Mouse (Mus musculus) c-Kit-positive CD71-positive TER-119-negative erythroid progenitor cells, embryonic 14.5 days (primary cell): ENCODE results near the gene Vps13d.
"Not testable (repeated sequence)": the region's sequence is repeated elsewhere in the genome, so short reads cannot be mapped to it uniquely, and the experiment has no call there.

ENCODE experiments used
- DNase-seq: peaks from one replicate; pipeline ENCODE4 v3.0.0-alpha.2; 2013; ENCODE audit warnings: low read depth

Gene Vps13d

DNA sequence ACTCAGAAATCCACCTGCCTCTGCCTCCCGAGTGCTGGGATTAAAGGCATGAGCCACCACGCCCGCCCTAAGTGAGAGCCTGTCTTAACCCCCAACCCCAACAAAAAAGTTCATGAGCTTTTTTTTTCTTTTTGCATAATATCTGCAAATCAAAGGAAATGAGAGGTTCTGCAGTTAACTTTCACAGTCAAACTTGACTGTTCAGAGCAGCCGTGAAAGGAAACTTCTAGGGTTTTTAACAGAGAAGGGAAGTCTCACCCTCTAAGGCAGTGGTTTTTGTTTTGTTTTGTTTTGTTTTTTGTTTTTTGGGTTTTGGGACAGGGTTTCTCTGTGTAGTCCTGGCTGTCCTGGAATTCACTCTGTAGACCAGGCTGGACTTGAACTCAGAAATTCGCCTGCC, 15.8 kb upstream of the Vps13d start:
- no peak for DNase-seq

DNA sequence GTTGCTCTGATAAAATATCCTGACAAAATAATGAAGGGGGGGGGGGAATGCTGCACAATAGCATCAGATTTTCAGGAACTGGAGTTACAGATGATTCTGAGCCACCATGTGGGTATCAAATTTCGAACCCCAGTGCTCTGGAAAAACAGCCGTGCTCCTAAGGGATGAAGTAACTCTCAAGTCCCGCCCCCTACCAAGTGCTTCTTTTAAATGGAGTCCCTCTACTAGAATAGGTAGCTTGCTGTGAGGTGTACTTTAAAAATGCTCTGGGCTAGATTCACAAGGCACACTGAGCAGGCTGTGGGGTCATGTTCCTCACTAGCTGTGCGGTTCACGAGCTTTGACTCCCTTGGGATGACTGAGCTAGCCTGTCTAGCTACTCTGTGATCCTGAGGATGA, 14.9 kb upstream of the Vps13d start:
- DNase-seq: no peak

DNA sequence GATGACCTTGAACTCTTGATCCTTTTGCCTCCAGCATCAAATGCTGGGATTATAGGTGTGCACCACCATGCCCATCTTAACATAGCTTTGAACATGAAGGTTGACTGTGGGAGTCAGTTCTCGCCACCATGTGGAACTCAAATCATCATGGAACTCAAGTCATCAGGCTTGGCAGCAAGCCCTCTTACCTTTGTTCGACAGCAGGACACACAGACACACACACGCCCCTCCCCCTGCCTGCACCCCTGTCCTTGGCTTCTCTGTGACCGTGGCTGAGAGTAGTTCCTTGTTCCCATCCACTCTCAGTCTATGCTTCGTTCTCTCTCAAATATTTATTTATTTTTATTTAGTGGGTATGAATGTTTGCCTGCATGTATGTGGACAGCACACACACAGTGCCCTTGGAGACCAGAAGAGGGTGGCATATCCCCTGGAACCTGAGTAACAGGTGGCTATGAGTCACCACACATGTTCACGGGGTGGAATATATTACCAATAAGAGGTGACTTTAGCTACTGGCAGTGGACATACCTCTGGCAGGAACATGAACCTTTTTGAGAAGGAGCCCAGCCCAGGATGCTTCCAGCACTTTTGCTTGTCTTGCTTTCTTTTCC, 14.4 kb upstream of the Vps13d start:
- no peak for DNase-seq

GRCm38 (mm10) chr4:145207718-145208371, 13.0 kb upstream of the Vps13d start:
- DNase-seq: no peak

- DNase-seq: no peak
Measured at GRCm38 (mm10) chr4:145204779-145205178, 10.0 kb upstream of the Vps13d start.

GRCm38 (mm10) chr4:145203305-145203704, 8.5 kb upstream of the Vps13d start:
- no peak for DNase-seq

GRCm38 (mm10) chr4:145201424-145201823, 6.6 kb upstream of the Vps13d start:
- no peak for DNase-seq

DNA sequence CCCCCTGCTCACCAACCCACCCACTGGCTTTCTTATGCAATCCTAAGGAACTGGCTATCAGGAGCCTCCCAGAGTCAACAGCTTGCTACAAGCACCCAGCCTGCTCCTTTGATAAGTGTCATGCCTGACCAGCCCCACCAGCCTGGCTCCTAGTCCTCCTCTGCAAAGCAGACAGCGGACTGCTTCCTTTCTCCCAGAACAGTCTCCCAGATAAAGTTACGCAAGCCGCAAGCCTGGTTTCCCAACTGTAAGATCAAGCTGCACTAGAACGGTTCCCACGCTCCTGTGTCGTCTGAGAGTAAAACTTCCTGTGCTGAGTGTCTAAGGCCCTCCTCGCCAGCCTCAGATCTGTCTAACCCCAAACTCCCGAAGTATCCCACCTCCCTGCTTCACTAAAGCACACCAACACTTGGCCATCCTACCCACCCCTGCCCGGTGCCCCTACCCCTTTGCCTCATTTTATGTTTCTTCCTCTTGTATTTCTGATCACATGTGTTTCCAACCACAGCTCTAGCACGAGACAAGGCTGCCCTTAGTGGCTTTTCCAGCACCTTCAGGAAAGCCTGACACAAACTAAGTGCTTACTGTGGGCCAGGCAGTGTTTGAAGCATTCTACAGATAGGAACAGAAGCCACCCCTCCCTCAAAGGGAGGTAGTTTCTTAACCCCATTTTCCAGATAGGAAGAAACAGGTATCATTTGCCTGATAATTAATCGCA, 5.3 kb upstream of the Vps13d start:
- DNase-seq: no peak

- DNase-seq: no peak
Measured at GRCm38 (mm10) chr4:145196586-145196985, 1.8 kb upstream of the Vps13d start.

- no peak for DNase-seq
Measured at GRCm38 (mm10) chr4:145195172-145195571, 367 bp upstream of the Vps13d start.

DNA sequence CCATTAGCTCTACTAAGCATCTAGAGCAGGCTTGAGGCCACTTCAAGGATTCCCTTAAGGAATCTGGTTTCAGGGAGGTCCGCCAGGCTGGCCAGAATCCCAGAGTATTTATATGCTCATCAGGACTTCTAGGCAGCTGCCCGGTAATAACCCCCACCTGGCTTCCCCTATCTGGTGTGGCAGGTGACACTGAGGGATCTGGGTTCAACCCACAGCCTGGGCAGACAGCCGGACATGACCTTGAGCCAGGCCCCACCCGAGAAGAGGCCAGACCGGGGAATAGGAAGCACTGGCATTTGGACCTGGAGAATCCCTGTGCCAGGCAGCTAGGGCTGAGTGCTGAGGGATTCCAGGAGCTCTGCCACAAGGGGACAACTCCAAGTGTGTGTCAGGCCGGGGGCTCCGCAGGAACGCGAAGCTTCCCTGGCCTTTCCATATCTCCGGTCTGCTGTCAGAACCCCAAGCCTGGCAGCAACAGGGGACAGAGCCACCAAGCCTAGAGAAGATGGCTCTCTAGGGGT, 754 bp downstream of the Vps13d start:
- no peak for DNase-seq

DNA sequence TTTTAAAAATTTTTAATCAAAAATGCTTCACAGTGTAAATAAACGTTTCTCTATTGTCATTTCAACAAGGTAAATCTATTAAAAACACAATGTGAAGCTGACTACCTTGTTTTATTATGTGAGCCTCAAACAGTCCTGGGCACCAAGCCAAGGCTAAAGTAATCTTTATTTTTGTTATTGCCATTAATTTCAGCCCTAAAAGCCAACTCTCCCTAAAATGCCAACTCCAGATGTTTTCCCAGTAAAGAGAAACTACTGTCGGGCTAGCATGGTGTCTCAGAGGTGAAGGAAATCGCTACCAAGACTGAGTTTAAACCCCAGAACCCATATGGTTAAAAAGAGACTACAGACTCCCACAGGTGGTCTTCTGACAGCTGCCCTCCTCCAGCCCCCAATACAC, 1.4 kb downstream of the Vps13d start:
- no peak for DNase-seq

DNA sequence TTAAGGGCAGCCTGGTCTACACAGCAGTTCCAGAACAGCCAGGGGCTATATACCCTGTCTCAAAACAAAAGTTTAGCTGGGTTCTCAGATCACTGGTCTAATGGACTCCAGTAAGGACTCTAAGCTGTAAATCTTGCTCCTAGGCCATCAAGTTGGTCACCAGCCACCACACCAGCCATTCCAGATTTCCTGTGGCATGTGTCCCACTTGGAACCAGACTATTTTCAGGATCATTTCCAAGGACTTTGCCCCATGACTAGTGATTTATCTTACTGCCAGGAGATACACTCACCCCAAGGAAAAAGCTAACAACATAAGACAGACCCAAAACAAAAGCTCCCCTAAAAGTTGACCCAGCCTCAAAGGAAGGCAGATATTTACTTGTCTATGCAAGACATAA, 2.1 kb downstream of the Vps13d start:
- DNase-seq: no peak

DNA sequence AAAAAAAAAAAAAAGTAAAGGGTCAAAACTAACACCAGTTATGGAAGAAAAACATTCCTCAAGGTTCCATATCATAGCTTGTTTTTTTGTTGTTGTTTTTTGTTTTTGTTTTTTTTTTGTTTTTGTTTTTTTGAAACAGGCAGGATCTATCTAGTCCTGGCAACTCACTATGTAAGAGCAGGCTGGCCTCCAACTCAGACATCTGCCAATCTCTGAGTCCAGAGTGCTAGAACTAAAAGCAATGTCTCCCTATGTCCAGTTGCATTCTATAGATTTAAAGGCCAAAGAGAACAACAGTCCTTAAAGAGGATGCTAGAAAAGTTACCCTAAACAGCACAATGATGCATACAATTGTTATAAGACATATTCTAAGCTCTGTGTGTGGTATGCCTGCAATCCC, 6.2 kb downstream of the Vps13d start:
- no peak for DNase-seq

DNA sequence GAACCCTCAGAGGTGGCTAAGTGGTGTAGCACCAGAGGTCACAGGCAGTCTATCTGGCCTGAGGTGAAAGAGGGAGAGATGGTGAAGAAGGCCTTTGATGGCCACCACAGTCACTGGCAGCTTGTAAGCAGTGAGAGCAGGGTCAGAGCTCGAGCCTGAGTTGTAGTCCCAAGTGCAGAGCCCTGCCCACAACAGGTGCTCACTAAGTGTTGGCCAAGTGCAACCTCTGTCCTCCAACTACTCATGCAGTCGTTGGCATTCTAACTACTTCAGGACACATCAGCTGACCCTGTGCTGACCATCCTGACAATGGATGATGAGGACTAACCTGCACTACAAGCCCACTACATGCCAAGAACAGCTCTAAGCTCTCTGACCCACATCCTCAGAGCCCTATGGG, 7.2 kb downstream of the Vps13d start:
- DNase-seq: no peak

GRCm38 (mm10) chr4:145178918-145179549, 15.8 kb downstream of the Vps13d start:
- no peak for DNase-seq

GRCm38 (mm10) chr4:145165542-145165941, 29.3 kb downstream of the Vps13d start:
- not testable (repeated sequence) for DNase-seq

GRCm38 (mm10) chr4:145164111-145164510, 30.7 kb downstream of the Vps13d start:
- DNase-seq: no peak

- DNase-seq: peak; percentile 8
Measured at GRCm38 (mm10) chr4:145161243-145161642, 33.6 kb downstream of the Vps13d start.

DNA sequence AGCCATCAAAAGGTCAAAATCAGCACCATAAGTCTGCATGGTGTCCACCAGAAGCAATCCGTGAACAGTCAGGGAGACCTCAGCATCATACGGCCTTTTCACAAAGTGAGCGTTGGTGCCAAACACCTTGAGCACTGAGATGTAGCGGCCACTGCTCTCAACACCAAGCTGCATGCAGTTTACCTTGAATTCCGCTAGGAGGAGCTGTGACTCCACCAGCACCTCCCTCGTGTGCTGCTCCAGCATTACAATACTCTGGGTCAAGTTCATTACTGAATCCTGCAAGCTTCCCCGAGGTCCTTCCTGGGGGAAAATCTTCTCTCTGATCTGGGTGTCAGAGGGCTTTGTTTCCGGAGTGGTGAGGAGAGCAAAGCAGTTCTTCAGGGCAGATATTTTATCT, 38.8 kb downstream of the Vps13d start:
- peak; percentile 40 for DNase-seq

DNA sequence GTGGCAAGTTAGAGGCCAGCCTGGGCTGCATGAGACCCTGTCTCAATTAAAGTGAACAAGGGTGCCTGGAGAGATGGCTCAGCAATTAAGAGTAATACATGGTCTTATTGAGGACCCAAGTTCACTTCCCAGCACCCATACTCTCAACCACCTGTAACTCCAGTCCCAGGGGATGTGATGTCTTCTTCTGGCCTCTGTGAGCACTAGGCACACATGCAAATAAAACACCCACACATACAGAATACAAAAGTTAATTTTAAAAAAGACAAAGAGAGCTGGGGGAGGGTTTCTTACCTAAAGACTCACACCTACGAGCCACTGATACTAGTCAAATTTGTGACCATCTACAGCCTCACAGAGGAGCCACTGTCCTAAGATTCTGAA, 43.7 kb downstream of the Vps13d start:
- no peak for DNase-seq

DNA sequence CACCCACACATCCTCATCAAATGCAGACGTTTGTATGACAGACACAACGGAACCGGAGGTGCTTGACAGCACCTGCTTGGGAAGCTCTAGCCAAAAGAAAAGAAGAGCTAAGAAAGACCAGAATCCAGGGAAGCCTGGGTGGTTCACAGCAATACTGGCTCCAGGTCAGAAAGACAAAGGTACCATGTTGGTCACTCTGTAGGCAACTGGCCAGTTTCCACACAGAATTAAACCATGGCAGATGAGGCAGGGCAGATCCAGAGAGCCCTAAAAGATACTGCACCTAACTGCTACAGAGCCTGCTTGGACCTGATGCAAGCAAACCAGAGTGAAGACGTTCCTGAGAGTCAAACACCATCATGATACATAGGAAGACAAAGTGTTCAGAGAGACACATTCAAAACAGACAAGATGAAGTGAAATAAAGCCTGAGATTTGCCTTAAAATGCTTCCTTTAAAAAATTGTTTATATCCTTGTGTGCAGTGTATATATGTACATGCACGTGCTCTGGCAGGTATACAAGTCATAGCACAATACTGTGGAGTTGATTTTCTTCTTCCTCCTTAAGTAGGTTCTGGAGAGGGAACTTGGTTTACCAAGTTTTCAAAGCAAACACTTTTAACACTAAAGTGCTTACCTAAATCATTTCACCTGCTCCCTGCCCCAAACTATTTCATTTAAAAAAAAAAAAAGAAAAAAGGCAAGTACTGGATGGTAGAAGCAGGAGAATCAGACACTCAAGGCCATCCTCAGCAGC, 44.3 kb downstream of the Vps13d start:
- DNase-seq: no peak
